Mouse (Mus musculus): ENCODE results near the gene Eif3c.

- TF ChIP-seq CTCF (IDR thresholded peaks at IDR 0.05; ENCODE audit: control insufficient read depth, insufficient read depth, insufficient replicate concordance, low read depth, low read length) (no peak), POLR2A (IDR thresholded peaks at IDR 0.05; ENCODE audit: control insufficient read depth, low read depth, low read length) (no peak)
Measured at GRCm38 (mm10) chr7:126594862-126595561, 28.8 kb upstream of the Eif3c start, which contains the start of gene Il27.

Measured in testis, adult 2 months (tissue).